Mouse (Mus musculus) left cerebral cortex, postnatal 25 days (tissue): ENCODE measurements around the gene Adcy5. TPM values are rescaled to one million over a fixed set of nuclear protein-coding genes. Genes with fewer than 3 reads are reported as not detected.

ENCODE experiments used
- DNase-seq, 2 experiments: peaks; one replicate each; pipeline ENCODE4 v3.0.0; 2022; ENCODE audit warnings: low spot score in 2 of 2, mixed read lengths in 1 of 2
- intact Hi-C: fragments of 180-260 bp; cut with DNase I; formaldehyde crosslinking; loops from one replicate; pipeline ENCODE4 v1.15.1; 2025
- total RNA-seq, 2 experiments: library from RNA; stranded (reverse); gene quantifications; 2 replicates each; pipeline ENCODE4 v1.2.3; 2021

Gene Adcy5
- total RNA-seq, 2 experiments from 2014 or later = 96.4 to 179 TPM

GRCm38 (mm10) chr16:35305226-35305625 lies 150.5 kb downstream of the Adcy5 start:
- intact Hi-C loops = no loop called here
- DNase-seq = no peak

GRCm38 (mm10) chr16:35306631-35307030 lies 152.0 kb downstream of the Adcy5 start:
- intact Hi-C loops = no loop called here
- no peak for DNase-seq

- intact Hi-C loops = no loop called here
- DNase-seq = no peak
Measured at GRCm38 (mm10) chr16:35307331-35307730, 152.7 kb downstream of the Adcy5 start.

DNA sequence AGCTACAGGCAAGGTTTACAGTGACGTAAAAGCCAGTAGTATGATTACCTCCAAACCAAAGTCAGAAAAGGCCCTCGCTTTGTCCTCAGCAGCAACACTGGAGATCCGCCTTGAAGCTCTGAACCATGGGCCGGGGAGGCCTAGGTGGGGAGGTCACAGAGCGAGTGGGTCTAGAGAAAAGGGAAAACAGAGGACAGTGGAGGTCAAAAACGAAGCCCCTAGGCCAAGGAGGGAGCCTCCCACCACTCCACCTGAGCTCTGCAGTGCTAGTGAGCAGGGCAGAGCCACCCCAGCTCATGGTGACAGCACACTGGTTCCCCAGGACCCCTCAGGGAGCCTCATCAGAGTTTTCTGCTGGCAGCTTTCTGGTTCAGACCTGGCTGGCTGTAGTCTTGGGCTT lies 153.3 kb downstream of the Adcy5 start:
- no peak for DNase-seq
- intact Hi-C loops = no loop called here

- intact Hi-C loops = no loop called here
- DNase-seq = no peak
Measured at GRCm38 (mm10) chr16:35308486-35309143, 153.9 kb downstream of the Adcy5 start.

DNA sequence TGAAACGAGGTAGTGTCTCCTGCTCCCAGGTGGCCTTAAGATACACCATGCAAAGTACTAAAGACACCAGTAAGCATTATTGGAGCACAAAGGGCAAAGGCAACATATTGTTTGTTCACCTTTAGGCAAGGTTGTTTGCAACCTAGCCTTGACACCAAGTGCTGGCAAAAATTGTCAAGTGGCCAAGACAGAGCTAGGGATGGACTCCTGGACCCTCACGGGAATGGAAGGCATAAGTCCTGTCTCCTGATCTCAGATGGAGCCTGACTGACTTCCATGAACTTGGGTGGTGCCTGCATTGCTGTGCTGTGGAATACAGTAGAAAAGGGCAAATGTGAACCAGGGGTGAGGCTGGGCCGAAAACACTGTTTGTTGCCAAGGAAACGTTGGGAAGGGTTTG lies 155.0 kb downstream of the Adcy5 start:
- no peak for DNase-seq
- intact Hi-C loops = loop anchor here (10.0 kb wide), 1 partner anchor 635 kb away; no protein-coding TSS in a partner anchor

- intact Hi-C loops = loop anchor here (10.0 kb wide), 1 partner anchor 634 kb away; no protein-coding TSS in a partner anchor
- no peak for DNase-seq
Measured at GRCm38 (mm10) chr16:35310551-35311110, 156.0 kb downstream of the Adcy5 start.

GRCm38 (mm10) chr16:35311586-35311985 lies 156.9 kb downstream of the Adcy5 start:
- DNase-seq = peak in 1 of 2 experiments; percentile 14
- intact Hi-C loops = loop anchor here (10.0 kb wide), 1 partner anchor 633 kb away; no protein-coding TSS in a partner anchor

DNA sequence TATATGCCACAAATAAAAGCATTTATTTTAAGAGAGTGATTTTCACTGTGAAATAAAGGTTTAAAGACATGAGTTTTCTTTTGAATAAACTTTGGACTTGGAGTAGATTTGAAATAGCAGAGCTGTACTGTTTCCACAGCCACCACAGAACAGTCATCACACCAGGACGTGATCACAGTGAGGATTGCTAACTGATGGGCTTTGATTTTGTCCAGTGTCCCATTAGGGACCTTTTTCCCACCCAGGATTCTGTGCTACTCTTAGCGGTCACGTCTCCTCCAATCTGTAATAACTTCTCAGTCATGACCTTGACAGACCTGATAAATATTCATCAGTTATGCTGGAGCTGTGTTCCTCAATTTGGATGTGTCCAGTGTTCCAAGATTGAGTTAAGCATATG lies 160.8 kb downstream of the Adcy5 start:
- no peak for DNase-seq
- intact Hi-C loops = loop anchor here (5.0 to 10.0 kb wide), 2 partner anchors 312 to 629 kb away; no protein-coding TSS in a partner anchor

DNA sequence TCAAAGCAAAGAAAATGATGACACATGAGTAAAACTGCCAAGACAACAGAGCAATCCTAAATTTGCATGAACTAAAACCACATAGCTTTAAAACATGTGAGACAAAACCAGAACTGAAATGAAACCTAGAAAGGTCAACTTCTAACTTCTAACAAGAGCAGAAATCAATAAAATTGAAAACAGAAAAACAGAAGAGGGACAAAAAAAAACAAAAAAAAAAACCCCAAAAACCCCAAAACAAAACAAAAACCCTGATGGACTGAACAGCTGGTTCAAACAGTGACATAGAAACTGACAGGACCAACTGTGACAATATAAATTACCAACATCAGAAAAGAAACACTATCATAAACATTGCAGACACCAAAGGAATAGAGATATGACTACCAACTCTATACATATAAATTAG lies 162.2 kb downstream of the Adcy5 start:
- intact Hi-C loops = loop anchor here (5.0 to 10.0 kb wide), 2 partner anchors 310 to 628 kb away; no protein-coding TSS in a partner anchor
- DNase-seq = no peak

DNA sequence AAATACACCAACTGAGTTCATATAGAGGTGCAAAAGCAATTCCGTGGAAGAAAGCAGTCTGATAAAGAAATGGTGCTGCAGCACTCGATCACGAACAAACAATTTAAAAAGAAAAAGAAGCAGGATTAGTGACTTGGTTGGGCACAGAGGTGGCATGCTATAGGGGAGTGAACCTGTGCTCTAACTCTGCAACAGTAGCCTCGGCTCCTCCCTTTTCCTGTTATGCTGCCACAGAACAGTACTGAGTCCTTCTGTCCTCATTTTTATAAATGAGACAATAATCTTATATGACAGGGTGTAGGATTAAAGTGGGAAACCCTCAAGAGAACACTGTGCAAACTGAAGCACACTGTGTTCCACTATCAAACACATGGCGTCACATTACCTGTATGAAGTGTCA lies 162.8 kb downstream of the Adcy5 start:
- DNase-seq = no peak
- intact Hi-C loops = loop anchor here (5.0 to 10.0 kb wide), 2 partner anchors 310 to 627 kb away; no protein-coding TSS in a partner anchor

GRCm38 (mm10) chr16:35318397-35318796 lies 163.7 kb downstream of the Adcy5 start:
- intact Hi-C loops = loop anchor here (5.0 to 10.0 kb wide), 2 partner anchors 309 to 626 kb away; no protein-coding TSS in a partner anchor
- no peak for DNase-seq

- DNase-seq = peak; percentile 38 to 58
- intact Hi-C loops = loop anchor here (5.0 to 10.0 kb wide), 2 partner anchors 308 to 625 kb away; no protein-coding TSS in a partner anchor
Measured at GRCm38 (mm10) chr16:35319335-35319734, 164.7 kb downstream of the Adcy5 start.

GRCm38 (mm10) chr16:35319773-35320172 lies 165.1 kb downstream of the Adcy5 start:
- intact Hi-C loops = loop anchor here (5.0 to 10.0 kb wide), 5 partner anchors 218 to 625 kb away; no protein-coding TSS in a partner anchor
- DNase-seq = no peak

- intact Hi-C loops = no loop called here
- no peak for DNase-seq
Measured at GRCm38 (mm10) chr16:35330451-35330850, 175.8 kb downstream of the Adcy5 start.

Other genes starting within 250 kb of the Adcy5 start
- 10 to 100 TPM; 35.3 to 36.2 TPM for gene Hacd2, start 132.4 kb upstream of the Adcy5 start, total RNA-seq
- gene Sec22a, start 209.0 kb downstream of the Adcy5 start, total RNA-seq = 10 to 100 TPM; 15.7 to 15.8 TPM